In the genomic region with DNA sequence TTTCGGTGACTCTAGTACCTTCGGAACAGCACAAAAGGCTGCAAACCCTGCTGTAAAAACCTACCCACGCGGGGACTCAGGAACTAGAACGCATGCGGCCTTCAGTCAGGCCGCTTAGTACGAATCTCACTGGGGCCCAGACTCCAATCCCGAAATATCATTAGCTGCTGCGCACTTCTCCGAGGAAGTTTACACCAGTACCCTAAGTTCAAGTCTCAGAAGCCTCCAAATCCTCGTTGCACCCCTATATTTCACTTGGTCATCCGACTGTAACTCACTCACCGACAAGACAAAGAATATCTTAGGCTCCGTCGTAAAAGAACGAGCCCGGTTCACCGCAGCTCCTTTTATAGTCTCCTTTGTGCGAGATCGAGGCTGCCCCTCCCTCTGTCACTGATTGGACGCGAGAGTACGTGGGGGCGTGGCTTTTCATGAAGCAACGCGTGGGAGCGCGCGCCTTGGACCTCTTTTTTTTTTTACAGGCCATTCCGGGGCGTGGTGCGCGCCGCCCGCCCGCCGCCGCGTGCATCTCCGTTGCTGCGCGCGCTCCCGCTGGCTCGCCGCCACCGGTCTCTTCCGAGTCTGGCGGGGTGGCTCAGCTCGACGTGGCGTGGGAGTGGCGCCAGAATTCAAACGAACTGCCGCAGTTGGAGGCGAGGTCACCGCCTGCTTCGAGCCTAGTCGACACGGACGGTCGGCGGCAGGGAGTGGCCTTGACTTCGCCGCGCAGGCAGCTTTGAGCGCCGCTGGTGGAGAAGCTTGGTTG, we compare ENCODE assay signal across 8 mouse cellular contexts. TPM values are rescaled to one million over a fixed set of nuclear protein-coding genes. Genes with fewer than 3 reads are reported as not detected.
A peak's percentile ranks its signal among the peaks of the same experiment; 100 is the strongest.
DNase-seq lines count a peak whose midpoint lies in the region; ATAC-seq and TF ChIP-seq lines count a peak whose summit lies in the region.

No protein-coding gene starts in this region.

- ATAC-seq in frontal cortex, adult (ENCODE audit: low TSS enrichment): peak; percentile 87
- peak; percentile 93 for ATAC-seq in lung, postnatal 0 days

- peak; percentile 71 for TF ChIP-seq CTCF in lung, postnatal 0 days (IDR thresholded peaks at IDR 0.05)

- under 1% methylated on average over 69 of the region's 69 CpGs for WGBS in hindbrain, embryonic 10.5 days
- 1% methylated on average over 62 of the region's 69 CpGs for WGBS in lung, postnatal 0 days

- peak overlapping the region; percentile 77 for H3K4me2 ChIP-seq in lung, postnatal 0 days (replicated peaks; ENCODE audit: low read depth, low read length)

- peak overlapping the region; percentile 72 for H3K4me3 ChIP-seq in hindbrain, embryonic 10.5 days
- peak overlapping the region; percentile 64 for H3K4me3 ChIP-seq in lung, postnatal 0 days (ENCODE audit: low read depth, low read length)

- H3K27ac ChIP-seq in hindbrain, embryonic 10.5 days: peak overlapping the region; percentile 95
- peak overlapping the region; percentile 92 for H3K27ac ChIP-seq in lung, postnatal 0 days (ENCODE audit: low read length)

- DNase-seq in MEL-GATA-1-ER (ENCODE audit: extremely low read depth, low read depth): peak; percentile 91
- peak; percentile 95 for DNase-seq in cerebellum, adult 8-10 months
- DNase-seq in hindbrain, embryonic 10.5 days (ENCODE audit: low spot score): peak; percentile 97
- peak; percentile 97 for DNase-seq in layer of hippocampus, adult 9-11 months
- peak; percentile 99 for DNase-seq in lung, postnatal 0 days (ENCODE audit: low spot score)
- DNase-seq in ovary, postnatal 14 days (ENCODE audit: low spot score): peak; percentile 97
- peak; percentile 98 for DNase-seq in thymus, postnatal 14 days

- peak; percentile 40; the same call in 1 of the 2 replicates for TF ChIP-seq EP300 in lung, postnatal 0 days (IDR thresholded peaks at IDR 0.05)

- no peaks in the 10 kb centered on the region for H3K27me3 ChIP-seq in hindbrain, embryonic 10.5 days (ENCODE audit: insufficient read depth, poor library complexity, severe bottlenecking)
- H3K27me3 ChIP-seq in lung, postnatal 0 days (replicated peaks; ENCODE audit: insufficient read depth, low read length): no peaks in the 10 kb centered on the region

- peak overlapping the region; percentile 82 for H3K9ac ChIP-seq in lung, postnatal 0 days (replicated peaks; ENCODE audit: low read depth)

- H3K9me3 ChIP-seq in hindbrain, embryonic 10.5 days: no peaks in the 10 kb centered on the region
- no peaks in the 10 kb centered on the region for H3K9me3 ChIP-seq in lung, postnatal 0 days (ENCODE audit: low read length)

- peaks cover 17% of the 10 kb centered on the region for H3K4me1 ChIP-seq in hindbrain, embryonic 10.5 days (replicated peaks)
- 0 out of 2 replicates have a peak, but pooled peaks cover 4% of the 10 kb centered on the region for H3K4me1 ChIP-seq in lung, postnatal 0 days (ENCODE audit: insufficient read depth, low read depth, low read length)

- H3K36me3 ChIP-seq in hindbrain, embryonic 10.5 days: peaks cover 18% of the 10 kb centered on the region
- no peaks in the 10 kb centered on the region for H3K36me3 ChIP-seq in lung, postnatal 0 days (ENCODE audit: insufficient read depth, low read length)

RNA-seq across cellular contexts. Expression of a gene that starts 25.1 kb away (rescaled TPM):
- polyA plus RNA-seq in hindbrain, embryonic 10.5 days (2016; fragmentation: Nextera tagmentation; extraction: Ambion mirVana): 7.6 and 9.0 TPM in 2 replicates
- 10.5 and 11.5 TPM in 2 replicates for polyA plus RNA-seq in lung, postnatal 0 days (2015; fragmentation: Nextera tagmentation; extraction: Ambion mirVana)

RNA-seq across cellular contexts. Expression of a gene that starts 40.4 kb away (rescaled TPM):
- polyA plus RNA-seq in hindbrain, embryonic 10.5 days (2016; fragmentation: Nextera tagmentation; extraction: Ambion mirVana): 79.9 and 108 TPM in 2 replicates
- 36.0 and 38.8 TPM in 2 replicates for polyA plus RNA-seq in lung, postnatal 0 days (2015; fragmentation: Nextera tagmentation; extraction: Ambion mirVana)

RNA-seq across cellular contexts. Expression of a gene that starts 57.9 kb away (rescaled TPM):
- polyA plus RNA-seq in hindbrain, embryonic 10.5 days (2016; fragmentation: Nextera tagmentation; extraction: Ambion mirVana): 0.09 and 0.13 TPM in 2 replicates
- 0.08 TPM in 1 of 2 replicates, not detected in the other for polyA plus RNA-seq in lung, postnatal 0 days (2015; fragmentation: Nextera tagmentation; extraction: Ambion mirVana)

Comparison
In these comparisons a context has a peak if more than half of its experiments do, and no peak if none do; other contexts are left out.
1. Peak in every context shown above with its lines: DNase-seq, ATAC-seq, H3K4me3 ChIP-seq and H3K27ac ChIP-seq.